Mouse (Mus musculus) testis, adult 2 months (tissue): ENCODE measurements at regions not wholly inside any gene's neighbourhood (a gene's known extent, or its start where the extent isn't known, plus 50 kb on each side); places are given as distances from the start of the nearest gene placed in this dataset.

Experiments
- CTCF ChIP-seq: fragments of 200-500 bp; IDR thresholded peaks from 2 replicates; pipeline ENCODE4 v1.5.1; 2012; ENCODE audit warnings: low read depth, mild to moderate bottlenecking, inconsistent platforms, low read length, moderate library complexity; ENCODE audit not compliant: control insufficient read depth, insufficient read depth, insufficient replicate concordance
- POLR2A ChIP-seq: fragments of 200-500 bp; IDR thresholded peaks from 2 replicates; pipeline ENCODE4 v1.6.1; 2012; ENCODE audit warnings: low read depth, mild to moderate bottlenecking, inconsistent platforms, low read length, moderate library complexity; ENCODE audit not compliant: control insufficient read depth

DNA sequence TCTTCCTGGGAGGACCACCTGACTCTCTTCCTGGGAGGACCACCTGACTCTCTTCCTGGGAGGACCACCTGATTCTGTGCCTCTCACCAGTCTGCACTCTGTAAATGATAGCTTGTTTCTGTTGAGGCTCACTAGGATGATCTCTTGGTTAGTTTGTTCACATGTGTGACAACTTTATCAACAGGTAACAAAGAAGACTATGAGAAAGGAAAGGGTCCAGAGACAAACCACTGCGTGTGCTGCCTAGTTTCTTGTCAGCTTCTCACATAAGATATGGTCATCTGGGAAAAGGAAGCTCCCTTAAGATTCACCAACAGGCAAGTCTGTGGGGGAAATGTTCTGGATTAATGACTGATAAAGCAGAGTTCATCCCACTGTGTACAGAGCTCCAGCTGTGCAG, 825.5 kb upstream of the 2610301B20Rik start:
- TF ChIP-seq CTCF (no peak), POLR2A (no peak)
